Mouse (Mus musculus): ENCODE data around the gene Acpp.

DNA sequence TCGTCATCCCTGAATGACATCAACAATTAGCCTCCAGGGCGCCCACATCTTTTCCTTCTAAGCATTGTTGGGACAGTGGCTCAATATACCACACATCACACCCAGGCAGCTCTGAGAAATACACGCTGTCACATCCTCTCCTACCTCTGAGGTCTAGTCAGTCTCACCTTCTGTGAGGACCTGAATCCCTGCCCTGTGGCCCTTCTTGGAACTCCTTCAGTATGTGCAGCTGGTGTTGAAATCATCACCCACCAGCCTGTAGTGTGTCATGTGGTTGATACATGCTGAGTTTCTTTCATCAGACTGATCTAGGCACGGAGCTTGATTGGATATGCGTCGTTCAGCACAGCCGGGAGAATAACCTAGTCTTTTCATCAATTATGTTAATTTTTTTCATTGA is 16.0 kb downstream of the Acpp start:
- TF ChIP-seq CTCF (IDR thresholded peaks at IDR 0.05; ENCODE audit: low read depth) (no peak), EP300 (IDR thresholded peaks at IDR 0.05; ENCODE audit: low read depth) (no peak)

Data from liver, embryonic 14.5 days (tissue).